Mouse (Mus musculus) cerebellum, postnatal 25 days (tissue): ENCODE measurements at regions not wholly inside any gene's neighbourhood (a gene's known extent, or its start where the extent isn't known, plus 50 kb on each side); places are given as distances from the start of the nearest gene placed in this dataset.
A peak's percentile ranks its signal among the peaks of the same experiment; 100 is the strongest.

Source experiments
- DNase-seq, 2 experiments: peaks; one replicate each; pipeline ENCODE4 v3.0.0; 2021; ENCODE audit warnings: mixed read lengths in 2 of 2

- DNase-seq, result no peak
Measured at GRCm38 (mm10) chr13:56021716-56022115, 114.4 kb downstream of the H2afy start.

- no peak for DNase-seq
Measured at GRCm38 (mm10) chr13:56014006-56014405, 122.2 kb downstream of the H2afy start.

GRCm38 (mm10) chr13:56010416-56010815 lies 125.7 kb downstream of the H2afy start:
- DNase-seq, result no peak

- DNase-seq, result no peak
Measured at GRCm38 (mm10) chr13:56006827-56007226, 129.3 kb downstream of the H2afy start.

GRCm38 (mm10) chr13:56005746-56006145 lies 130.4 kb downstream of the H2afy start:
- DNase-seq, result no peak

GRCm38 (mm10) chr13:56003724-56004393 lies 132.3 kb downstream of the H2afy start:
- peak; percentile 64 to 68 for DNase-seq

- DNase-seq, result no peak
Measured at GRCm38 (mm10) chr13:55995255-55995654, 140.9 kb downstream of the H2afy start.

GRCm38 (mm10) chr13:55994460-55994859 lies 141.7 kb downstream of the H2afy start:
- peak; percentile 27 to 51 for DNase-seq

- no peak for DNase-seq
Measured at GRCm38 (mm10) chr13:55992699-55993098, 143.5 kb downstream of the H2afy start.

GRCm38 (mm10) chr13:55991216-55991615 lies 144.9 kb downstream of the H2afy start:
- peak; percentile 43 to 50 for DNase-seq

- DNase-seq, result peak; percentile 67 to 75
Measured at GRCm38 (mm10) chr13:55990186-55990585, 146.0 kb downstream of the H2afy start.

GRCm38 (mm10) chr13:55989401-55989800 lies 146.8 kb downstream of the H2afy start:
- DNase-seq, result peak in 1 of 2 experiments; percentile 11

- DNase-seq, result no peak
Measured at GRCm38 (mm10) chr13:55985396-55985795, 149.4 kb upstream of the Pitx1 start.

- DNase-seq, result no peak
Measured at GRCm38 (mm10) chr13:55984772-55985171, 148.8 kb upstream of the Pitx1 start.

GRCm38 (mm10) chr13:55983851-55984250 lies 147.9 kb upstream of the Pitx1 start:
- DNase-seq, result no peak

GRCm38 (mm10) chr13:55981041-55981440 lies 145.0 kb upstream of the Pitx1 start:
- no peak for DNase-seq

GRCm38 (mm10) chr13:55977902-55978301 lies 141.9 kb upstream of the Pitx1 start:
- no peak for DNase-seq

GRCm38 (mm10) chr13:55976911-55977381 lies 141.0 kb upstream of the Pitx1 start:
- no peak for DNase-seq

GRCm38 (mm10) chr13:55974105-55974504 lies 138.1 kb upstream of the Pitx1 start:
- DNase-seq, result no peak

- no peak for DNase-seq
Measured at GRCm38 (mm10) chr13:55970687-55971086, 134.7 kb upstream of the Pitx1 start.

- no peak for DNase-seq
Measured at GRCm38 (mm10) chr13:55969473-55969872, 133.5 kb upstream of the Pitx1 start.

GRCm38 (mm10) chr13:55967151-55967550 lies 131.2 kb upstream of the Pitx1 start:
- no peak for DNase-seq

GRCm38 (mm10) chr13:55963005-55963620 lies 127.1 kb upstream of the Pitx1 start:
- peak; percentile 59 to 78 for DNase-seq

- DNase-seq, result no peak
Measured at GRCm38 (mm10) chr13:55962254-55962866, 126.4 kb upstream of the Pitx1 start.
